Mouse (Mus musculus) kidney, postnatal 14 days (tissue): ENCODE measurements around the gene Trhde.
A peak's percentile ranks its signal among the peaks of the same experiment; 100 is the strongest.

ENCODE experiments used
- DNase-seq: peaks from one replicate; pipeline ENCODE4 v3.0.0; 2022; ENCODE audit warnings: mixed read lengths

Gene Trhde

GRCm38 (mm10) chr10:114802161-114802651 is at the start of gene Trhde:
Gene Trhde, minus strand, starts transcription at chr10:114802307.
- DNase-seq: no peak

GRCm38 (mm10) chr10:114841966-114842365 is 39.9 kb upstream of the Trhde start:
- DNase-seq: no peak

GRCm38 (mm10) chr10:114841440-114841839 is 39.3 kb upstream of the Trhde start:
- no peak for DNase-seq

- DNase-seq: no peak
Observed at GRCm38 (mm10) chr10:114831313-114831712, 29.2 kb upstream of the Trhde start.

GRCm38 (mm10) chr10:114808799-114809198 is 6.7 kb upstream of the Trhde start:
- no peak for DNase-seq

- DNase-seq: no peak
Observed at GRCm38 (mm10) chr10:114805884-114806283, 3.8 kb upstream of the Trhde start.

- peak; percentile 20 for DNase-seq
Observed at GRCm38 (mm10) chr10:114801457-114802160, 498 bp downstream of the Trhde start.

GRCm38 (mm10) chr10:114800331-114801304 is 1.5 kb downstream of the Trhde start:
- DNase-seq: peak; percentile 2

GRCm38 (mm10) chr10:114799481-114799880 is 2.6 kb downstream of the Trhde start:
- no peak for DNase-seq

GRCm38 (mm10) chr10:114798788-114799187 is 3.3 kb downstream of the Trhde start:
- peak; percentile 1 for DNase-seq

GRCm38 (mm10) chr10:114798218-114798617 is 3.9 kb downstream of the Trhde start:
- no peak for DNase-seq

- DNase-seq: no peak
Observed at GRCm38 (mm10) chr10:114797664-114798063, 4.4 kb downstream of the Trhde start.

- no peak for DNase-seq
Observed at GRCm38 (mm10) chr10:114796872-114797271, 5.2 kb downstream of the Trhde start.

- no peak for DNase-seq
Observed at GRCm38 (mm10) chr10:114794214-114794613, 7.9 kb downstream of the Trhde start.

- DNase-seq: no peak
Observed at GRCm38 (mm10) chr10:114765914-114766313, 36.2 kb downstream of the Trhde start.

GRCm38 (mm10) chr10:114762125-114762524 is 40.0 kb downstream of the Trhde start:
- DNase-seq: no peak

- DNase-seq: no peak
Observed at GRCm38 (mm10) chr10:114759240-114759639, 42.9 kb downstream of the Trhde start.

- no peak for DNase-seq
Observed at GRCm38 (mm10) chr10:114758614-114759013, 43.5 kb downstream of the Trhde start.

GRCm38 (mm10) chr10:114742755-114743705 is 59.1 kb downstream of the Trhde start:
- no peak for DNase-seq

GRCm38 (mm10) chr10:114739916-114740315 is 62.2 kb downstream of the Trhde start:
- DNase-seq: no peak

- DNase-seq: no peak
Observed at GRCm38 (mm10) chr10:114737581-114737980, 64.5 kb downstream of the Trhde start.

GRCm38 (mm10) chr10:114736377-114736776 is 65.7 kb downstream of the Trhde start:
- no peak for DNase-seq
